Mouse (Mus musculus) thymus, adult 2 months (tissue): ENCODE measurements around the gene Trpd52l3.
"Not testable (repeated sequence)": the region's sequence is repeated elsewhere in the genome, so short reads cannot be mapped to it uniquely, and the experiment has no call there.

Experiments used
- CTCF ChIP-seq: fragments of 200-500 bp; IDR thresholded peaks from 2 replicates; pipeline ENCODE4 v1.5.1; 2012; ENCODE audit warnings: mild to moderate bottlenecking, control low read depth, low read length, moderate library complexity, borderline replicate concordance; ENCODE audit not compliant: control insufficient read depth, poor library complexity, insufficient read depth; ENCODE audit errors: extremely low read depth
- POLR2A ChIP-seq: fragments of 200-500 bp; IDR thresholded peaks from 2 replicates; pipeline ENCODE4 v1.6.1; 2012; ENCODE audit warnings: mild to moderate bottlenecking, low read length, control low read depth, moderate library complexity; ENCODE audit not compliant: control insufficient read depth, poor library complexity, insufficient read depth; ENCODE audit errors: extremely low read depth

DNA sequence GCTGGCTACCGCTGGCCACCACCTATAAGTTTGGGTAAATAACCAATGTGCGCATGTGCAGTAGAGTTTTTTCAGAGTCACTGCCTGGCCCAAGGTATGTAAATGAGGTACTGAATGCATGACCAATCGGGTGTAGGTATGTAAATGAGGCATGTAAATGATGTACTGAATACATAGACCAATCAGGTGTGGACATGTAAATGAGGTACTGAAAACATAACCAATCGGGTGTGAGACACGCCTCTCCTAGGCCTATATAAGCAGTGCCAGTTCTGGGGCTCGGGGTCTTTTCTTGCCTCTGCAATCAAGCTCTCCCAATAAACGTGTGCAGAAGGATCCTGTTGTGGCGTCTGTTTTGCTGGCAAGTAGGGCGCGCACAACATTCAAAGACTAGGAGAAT, 19.8 kb downstream of the Trpd52l3 start:
- not testable (repeated sequence) for TF ChIP-seq CTCF, POLR2A
